Mouse (Mus musculus) heart, postnatal 0 days (tissue): ENCODE measurements around the gene Flnc.

ENCODE experiments used
- CTCF ChIP-seq: IDR thresholded peaks from 2 replicates; pipeline ENCODE4 v1.5.1; 2016; ENCODE audit warnings: antibody characterized with exemption, control low read depth, low read depth
- EP300 ChIP-seq: IDR thresholded peaks from 2 replicates; pipeline ENCODE4 v1.6.1; 2016; ENCODE audit warnings: antibody characterized with exemption, low read depth

DNA sequence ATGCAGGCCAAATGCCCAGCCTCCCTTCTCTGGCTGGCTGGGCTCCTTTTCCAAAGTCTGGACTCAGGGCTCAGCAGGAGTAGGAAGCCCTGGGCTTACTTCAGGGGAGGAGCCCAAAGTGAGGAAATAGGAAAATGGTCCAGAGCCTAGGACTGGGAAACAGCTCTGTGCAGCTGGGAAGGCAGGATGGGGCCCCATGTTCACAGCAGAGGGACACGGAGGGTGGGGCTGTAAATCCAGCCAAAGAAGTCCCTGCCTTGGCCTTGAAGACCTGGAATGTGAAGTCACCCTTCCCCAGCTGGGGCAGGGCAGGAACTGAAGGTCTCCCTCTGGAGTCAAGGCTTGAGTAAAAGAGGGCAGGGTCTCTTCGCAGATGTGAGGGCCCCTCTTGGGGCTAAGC, 76.0 kb downstream of the Flnc start:
- TF ChIP-seq CTCF (no peak), EP300 (no peak)
